Mouse (Mus musculus) monocyte, adult 59 days (primary cell): ENCODE results near the gene Rundc3b. TPM values are rescaled to one million over a fixed set of nuclear protein-coding genes. Genes with fewer than 3 reads are reported as not detected.

Source experiments
- total RNA-seq, 2 experiments: library from RNA; stranded (reverse); gene quantifications; one replicate each; pipeline ENCODE4 v1.2.4; 2023

Gene Rundc3b
- under 1 TPM; 0.36 to 0.66 TPM for total RNA-seq

DNA sequence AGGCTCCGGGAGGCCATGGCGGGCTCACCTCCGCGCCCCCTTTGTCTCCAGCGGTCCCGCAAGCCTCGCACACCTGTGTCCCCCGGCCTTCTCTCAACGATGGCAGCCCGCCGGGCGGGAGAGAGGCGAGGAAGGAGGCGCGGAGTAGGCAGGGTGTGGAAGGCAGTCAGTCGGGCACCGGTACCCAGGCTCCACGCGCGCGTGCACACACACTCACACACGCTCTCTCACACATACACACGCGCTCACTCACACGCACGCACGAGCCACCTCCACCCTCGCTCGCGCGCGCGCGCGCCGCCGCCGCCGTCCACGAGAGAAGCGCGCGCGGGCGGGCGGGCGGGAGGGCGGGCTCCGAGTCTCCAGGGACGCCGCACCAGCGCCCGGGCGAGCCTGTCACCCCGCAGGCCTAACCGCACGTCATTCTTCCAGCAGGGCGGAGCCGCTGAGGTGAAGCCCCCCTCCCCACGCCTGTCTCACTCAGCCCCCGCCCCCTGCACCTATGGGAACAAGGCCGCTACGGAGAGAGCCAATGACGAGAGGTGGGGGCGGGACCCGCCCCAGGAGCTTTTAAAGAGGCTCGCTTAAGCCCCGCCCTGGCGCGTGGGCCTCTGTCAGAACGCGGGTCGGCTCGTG lies at the start of gene Rundc3b:
TSS of gene Rundc3b (minus strand) at position 357 of the 636 bp plus-strand sequence.

GRCm38 (mm10) chr5:8659911-8660737 lies 37.4 kb upstream of the Rundc3b start, which contains the start of gene Abcb1a:
Abcb1a (plus strand) TSS chr5:8660077.

Other genes starting within 250 kb of the Rundc3b start
- gene Dbf4, start 200.2 kb downstream of the Rundc3b start, total RNA-seq, result 10 to 100 TPM; 25.2 to 26.2 TPM
- 1 to 10 TPM; 7.4 to 7.9 TPM for gene Slc25a40, start 200.1 kb downstream of the Rundc3b start, total RNA-seq
- gene Abcb1a, start 37.1 kb upstream of the Rundc3b start, total RNA-seq, result 1 to 10 TPM; 1.4 to 3.7 TPM
- 10 to 100 TPM; 11.1 to 12.1 TPM for gene Abcb1b, start 175.2 kb upstream of the Rundc3b start, total RNA-seq